Mouse (Mus musculus) lung, postnatal 0 days (tissue): ENCODE measurements around the gene Ccnk. TPM values are rescaled to one million over a fixed set of nuclear protein-coding genes. Genes with fewer than 3 reads are reported as not detected.
A peak's percentile ranks its signal among the peaks of the same experiment; 100 is the strongest.

Source experiments
- ATAC-seq: fragments of 200-750 bp; cut with Nextera tagmentation; 2 replicates; pipeline ENCODE4 v1.8.0; 2017; ENCODE audit warnings: moderate library complexity
- DNase-seq: peaks from one replicate; pipeline ENCODE4 v3.0.0-alpha.2; 2016; ENCODE audit warnings: low spot score
- H3K27ac ChIP-seq: fragments of 300-500 bp; sonication (generic); 2 replicates; pipeline ENCODE4 v1.5.1; 2014; ENCODE audit warnings: antibody characterized with exemption, mild to moderate bottlenecking, low read length, mixed read lengths
- H3K27me3 ChIP-seq: fragments of 300-500 bp; sonication (generic); replicated peaks from 2 replicates; pipeline ENCODE4 v1.6.1; 2014; ENCODE audit warnings: low read length, mixed read lengths; ENCODE audit not compliant: insufficient read depth
- H3K36me3 ChIP-seq: fragments of 300-500 bp; sonication (generic); 2 replicates; pipeline ENCODE4 v1.6.1; 2014; ENCODE audit warnings: low read length, mixed read lengths; ENCODE audit not compliant: insufficient read depth
- H3K4me1 ChIP-seq: fragments of 300-500 bp; sonication (generic); 2 replicates; pipeline ENCODE4 v1.6.1; 2014; ENCODE audit warnings: antibody characterized with exemption, low read depth, low read length, mixed read lengths; ENCODE audit not compliant: insufficient read depth
- H3K4me2 ChIP-seq: fragments of 300-500 bp; sonication (generic); replicated peaks from 2 replicates; pipeline ENCODE4 v1.6.1; 2014; ENCODE audit warnings: low read depth, mild to moderate bottlenecking, low read length, moderate library complexity, mixed read lengths
- H3K4me3 ChIP-seq: fragments of 300-500 bp; sonication (generic); 2 replicates; pipeline ENCODE4 v1.5.1; 2014; ENCODE audit warnings: low read depth, low read length
- H3K9ac ChIP-seq: fragments of 300-500 bp; sonication (generic); replicated peaks from 2 replicates; pipeline ENCODE4 v1.6.1; 2014; ENCODE audit warnings: low read depth, mild to moderate bottlenecking
- H3K9me3 ChIP-seq: fragments of 300-500 bp; sonication (generic); 2 replicates; pipeline ENCODE4 v1.6.1; 2016; ENCODE audit warnings: low read length, mixed read lengths
- CTCF ChIP-seq: IDR thresholded peaks from 2 replicates; pipeline ENCODE4 v1.5.1; 2016; ENCODE audit warnings: antibody characterized with exemption, mild to moderate bottlenecking
- EP300 ChIP-seq: IDR thresholded peaks from 2 replicates; pipeline ENCODE4 v1.6.1; 2016; ENCODE audit warnings: antibody characterized with exemption, mild to moderate bottlenecking, control low read depth
- WGBS: fragments of 180-500 bp; shearing (Covaris S2); extraction: QIAGEN DNeasy Blood & Tissue Kit; methylation state at CpG from one replicate; pipeline ENCODE4 v1.1.7; 2014; 5-methylcytosine and 5-hydroxymethylcytosine counted together
- polyA plus RNA-seq: library from polyadenylated mRNA; unstranded; fragments of >200 nt; fragmentation: Nextera tagmentation; extraction: Ambion mirVana; gene quantifications from 2 replicates; pipeline ENCODE4 v1.2.1, GENCODE M21; 2015

Gene Ccnk
- polyA plus RNA-seq, 1 experiment from 2014 or later = 2.0 TPM

- DNase-seq (no peak), ATAC-seq (no peak)
- no peaks in the 10 kb centered on the region for H3K27me3 ChIP-seq
- no peak overlapping the region for H3K4me3 ChIP-seq
- H3K9ac ChIP-seq = no peak overlapping the region
- H3K36me3 ChIP-seq = no peaks in the 10 kb centered on the region
- no peaks in the 10 kb centered on the region for H3K4me1 ChIP-seq
- H3K9me3 ChIP-seq = no peaks in the 10 kb centered on the region
- TF ChIP-seq CTCF (no peak), EP300 (no peak)
- no peak overlapping the region for H3K27ac ChIP-seq
- H3K4me2 ChIP-seq = no peak overlapping the region
- 83% methylated on average over 13 of the region's 13 CpGs for WGBS
These were observed 46.8 kb downstream of the Ccnk start for GRCm38 (mm10) chr12:108226216-108226615.

GRCm38 (mm10) chr12:108226941-108227340, 47.6 kb downstream of the Ccnk start:
- DNase-seq (no peak), ATAC-seq (no peak)
- no peaks in the 10 kb centered on the region for H3K4me1 ChIP-seq
- WGBS = 80% methylated on average over 12 of the region's 12 CpGs
- H3K9ac ChIP-seq = no peak overlapping the region
- no peak overlapping the region for H3K4me3 ChIP-seq
- no peaks in the 10 kb centered on the region for H3K27me3 ChIP-seq
- H3K4me2 ChIP-seq = no peak overlapping the region
- H3K27ac ChIP-seq = no peak overlapping the region
- H3K9me3 ChIP-seq = no peaks in the 10 kb centered on the region
- no peaks in the 10 kb centered on the region for H3K36me3 ChIP-seq
- TF ChIP-seq CTCF = no peak
- no peak for TF ChIP-seq EP300

GRCm38 (mm10) chr12:108227527-108227926, 48.1 kb downstream of the Ccnk start:
- H3K4me2 ChIP-seq = no peak overlapping the region
- H3K9me3 ChIP-seq = no peaks in the 10 kb centered on the region
- H3K36me3 ChIP-seq = no peaks in the 10 kb centered on the region
- ATAC-seq (no peak), DNase-seq (no peak)
- H3K4me3 ChIP-seq = no peak overlapping the region
- H3K27ac ChIP-seq = no peak overlapping the region
- H3K9ac ChIP-seq = no peak overlapping the region
- H3K4me1 ChIP-seq = no peaks in the 10 kb centered on the region
- no peaks in the 10 kb centered on the region for H3K27me3 ChIP-seq
- TF ChIP-seq CTCF (no peak), EP300 (no peak)
- WGBS = 83% methylated on average over 16 of the region's 16 CpGs

GRCm38 (mm10) chr12:108230077-108230476, 50.7 kb downstream of the Ccnk start:
- 74% methylated on average over 12 of the region's 12 CpGs for WGBS
- no peak overlapping the region for H3K27ac ChIP-seq
- no peak for DNase-seq
- H3K4me2 ChIP-seq = no peak overlapping the region
- H3K27me3 ChIP-seq = no peaks in the 10 kb centered on the region
- H3K36me3 ChIP-seq = no peaks in the 10 kb centered on the region
- no peak overlapping the region for H3K9ac ChIP-seq
- TF ChIP-seq EP300 (no peak), CTCF (no peak)
- H3K4me3 ChIP-seq = no peak overlapping the region
- no peak for ATAC-seq
- no peaks in the 10 kb centered on the region for H3K9me3 ChIP-seq
- no peaks in the 10 kb centered on the region for H3K4me1 ChIP-seq

GRCm38 (mm10) chr12:108230821-108231794, 51.7 kb downstream of the Ccnk start:
- Histone ChIP-seq H3K4me3 (no peak overlapping the region), H3K4me1 (0 out of 2 replicates have a peak, but pooled peaks cover 3% of the 10 kb centered on the region), H3K4me2 (no peak overlapping the region), H3K9ac (no peak overlapping the region), H3K27me3 (no peaks in the 10 kb centered on the region), H3K27ac (no peak overlapping the region), H3K9me3 (no peaks in the 10 kb centered on the region), H3K36me3 (no peaks in the 10 kb centered on the region)
- WGBS = 36% methylated on average over 16 of the region's 18 CpGs
- ATAC-seq = peak; percentile 60
- no peak for DNase-seq
- TF ChIP-seq EP300 (no peak), CTCF (peak; percentile 74)

- Histone ChIP-seq H3K9me3 (no peaks in the 10 kb centered on the region), H3K36me3 (no peaks in the 10 kb centered on the region), H3K27me3 (no peaks in the 10 kb centered on the region), H3K9ac (no peak overlapping the region), H3K27ac (no peak overlapping the region), H3K4me1 (peaks cover 8% of the 10 kb centered on the region; the same call in 1 of the 2 replicates), H3K4me3 (no peak overlapping the region), H3K4me2 (no peak overlapping the region)
- no peak for TF ChIP-seq CTCF
- TF ChIP-seq EP300 = no peak
- DNase-seq (no peak), ATAC-seq (no peak)
- 47% methylated on average over 9 of the region's 9 CpGs for WGBS
These were observed 52.5 kb downstream of the Ccnk start for GRCm38 (mm10) chr12:108231901-108232300.
